Mouse (Mus musculus): ENCODE measurements at regions not wholly inside any gene's neighbourhood (a gene's known extent, or its start where the extent isn't known, plus 50 kb on each side); places are given as distances from the start of the nearest gene placed in this dataset.
A peak's percentile ranks its signal among the peaks of the same experiment; 100 is the strongest.

GRCm38 (mm10) chr12:42987018-42987606 is 1223.0 kb downstream of the Dnajb9 start:
- WGBS: 28% methylated on average over 2 of the region's 2 CpGs
- H3K9ac ChIP-seq: no peak overlapping the region
- H3K27me3 ChIP-seq: no peaks in the 10 kb centered on the region
- no peak overlapping the region for H3K27ac ChIP-seq (replicated peaks)
- H3K4me2 ChIP-seq: no peak overlapping the region
- no peaks in the 10 kb centered on the region for H3K9me3 ChIP-seq
- H3K4me3 ChIP-seq: no peak overlapping the region
- no peaks in the 10 kb centered on the region for H3K36me3 ChIP-seq
- no peaks in the 10 kb centered on the region for H3K4me1 ChIP-seq (replicated peaks)
- ATAC-seq (ENCODE audit: low FRiP score, low read depth): peak; percentile 51; the same call in 1 of the 2 replicates

GRCm38 (mm10) chr12:42986505-42986904 is 1223.6 kb downstream of the Dnajb9 start:
- Histone ChIP-seq H3K27me3 (no peaks in the 10 kb centered on the region), H3K9ac (no peak overlapping the region), H3K4me1 (replicated peaks) (no peaks in the 10 kb centered on the region), H3K4me3 (no peak overlapping the region), H3K36me3 (no peaks in the 10 kb centered on the region), H3K27ac (replicated peaks) (no peak overlapping the region), H3K9me3 (no peaks in the 10 kb centered on the region), H3K4me2 (no peak overlapping the region)
- ATAC-seq (ENCODE audit: low FRiP score, low read depth): no peak
- 21% methylated on average over 1 of the region's 1 CpGs for WGBS

DNA sequence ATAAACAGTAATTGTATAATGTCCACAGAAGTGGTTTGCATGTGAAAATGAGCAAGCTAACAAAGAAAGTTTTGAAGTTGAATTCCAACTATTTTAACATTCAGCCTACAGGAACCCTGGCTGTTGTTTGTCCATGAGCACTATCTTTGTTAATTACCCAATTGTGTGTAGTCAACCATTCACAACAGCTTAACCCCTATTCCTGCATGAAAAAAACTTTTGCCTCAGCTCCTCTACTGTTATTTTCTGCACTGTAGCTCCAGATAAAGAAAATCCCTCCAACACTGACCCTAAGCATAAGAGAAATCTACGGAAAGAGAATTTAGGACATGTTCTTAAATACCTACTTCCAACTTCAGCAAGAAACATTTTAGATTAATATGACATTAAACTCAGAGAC is 1224.0 kb downstream of the Dnajb9 start:
- no peaks in the 10 kb centered on the region for H3K4me1 ChIP-seq (replicated peaks)
- H3K4me3 ChIP-seq: no peak overlapping the region
- H3K9ac ChIP-seq: no peak overlapping the region
- H3K27ac ChIP-seq (replicated peaks): no peak overlapping the region
- ATAC-seq (ENCODE audit: low FRiP score, low read depth): no peak
- 67% methylated on average over 1 of the region's 1 CpGs for WGBS
- H3K27me3 ChIP-seq: no peaks in the 10 kb centered on the region
- no peaks in the 10 kb centered on the region for H3K9me3 ChIP-seq
- no peak overlapping the region for H3K4me2 ChIP-seq
- no peaks in the 10 kb centered on the region for H3K36me3 ChIP-seq

DNA sequence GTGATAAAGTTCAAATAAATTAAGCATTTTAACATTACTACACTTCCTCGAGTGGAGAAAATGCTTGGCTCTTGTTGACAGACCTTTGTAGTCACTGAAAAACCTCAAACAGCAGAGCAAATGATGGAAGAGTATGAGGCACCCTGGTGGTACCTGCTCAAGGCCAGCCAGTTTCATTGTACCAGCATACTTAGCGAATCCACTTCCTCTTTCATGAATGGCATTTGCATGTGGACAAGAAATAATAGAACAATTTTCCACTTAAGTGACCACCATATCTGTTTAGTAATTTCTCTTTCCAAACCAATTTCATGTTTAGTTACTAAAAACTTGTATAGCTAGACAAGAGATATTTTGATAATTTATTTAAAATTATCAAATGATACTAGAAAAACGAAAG is 1231.3 kb downstream of the Dnajb9 start:
- Histone ChIP-seq H3K27me3 (no peaks in the 10 kb centered on the region), H3K36me3 (no peaks in the 10 kb centered on the region), H3K27ac (replicated peaks) (no peak overlapping the region), H3K9me3 (no peaks in the 10 kb centered on the region), H3K4me3 (no peak overlapping the region), H3K4me2 (no peak overlapping the region), H3K4me1 (replicated peaks) (no peaks in the 10 kb centered on the region), H3K9ac (no peak overlapping the region)
- no peak for ATAC-seq (ENCODE audit: low FRiP score, low read depth)
- 84% methylated on average over 3 of the region's 3 CpGs for WGBS

GRCm38 (mm10) chr12:42972766-42973165 is 1237.4 kb downstream of the Dnajb9 start:
- no peak for ATAC-seq (ENCODE audit: low FRiP score, low read depth)
- WGBS: 85% methylated on average over 4 of the region's 4 CpGs
- no peaks in the 10 kb centered on the region for H3K27me3 ChIP-seq

DNA sequence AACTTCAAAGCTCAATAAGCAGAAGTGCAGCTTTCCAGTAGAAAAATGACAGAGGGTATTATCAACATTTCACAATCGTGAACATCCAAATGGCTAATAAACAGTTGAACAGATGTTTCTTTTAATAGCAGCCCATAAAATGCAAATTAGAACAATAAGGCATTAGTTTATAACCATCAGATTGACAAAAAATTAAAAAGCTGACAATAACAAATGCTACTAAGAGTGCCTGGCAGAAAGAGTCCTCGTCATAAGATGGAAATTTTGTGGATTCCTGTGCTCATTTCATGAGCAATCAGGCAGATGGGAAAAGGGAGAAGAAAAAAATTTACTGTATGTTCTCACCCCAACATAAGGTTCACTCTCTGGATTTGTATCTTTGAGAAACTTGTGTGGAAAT is 1248.6 kb downstream of the Dnajb9 start:
- Histone ChIP-seq H3K27ac (replicated peaks) (no peak overlapping the region), H3K9me3 (no peaks in the 10 kb centered on the region), H3K4me3 (no peak overlapping the region), H3K36me3 (no peaks in the 10 kb centered on the region), H3K27me3 (no peaks in the 10 kb centered on the region), H3K9ac (no peak overlapping the region), H3K4me2 (no peak overlapping the region), H3K4me1 (replicated peaks) (no peaks in the 10 kb centered on the region)
- ATAC-seq (ENCODE audit: low FRiP score, low read depth): no peak
- WGBS: 54% methylated on average over 2 of the region's 2 CpGs

More at GRCm38 (mm10) chr12:42972766-42973165, 1237.4 kb downstream of the Dnajb9 start:
- no peaks in the 10 kb centered on the region for H3K9me3 ChIP-seq
- H3K36me3 ChIP-seq: no peaks in the 10 kb centered on the region
- H3K4me3 ChIP-seq: no peak overlapping the region
- H3K9ac ChIP-seq: no peak overlapping the region
- H3K4me1 ChIP-seq (replicated peaks): no peaks in the 10 kb centered on the region
- H3K4me2 ChIP-seq: no peak overlapping the region
- H3K27ac ChIP-seq (replicated peaks): no peak overlapping the region

DNA sequence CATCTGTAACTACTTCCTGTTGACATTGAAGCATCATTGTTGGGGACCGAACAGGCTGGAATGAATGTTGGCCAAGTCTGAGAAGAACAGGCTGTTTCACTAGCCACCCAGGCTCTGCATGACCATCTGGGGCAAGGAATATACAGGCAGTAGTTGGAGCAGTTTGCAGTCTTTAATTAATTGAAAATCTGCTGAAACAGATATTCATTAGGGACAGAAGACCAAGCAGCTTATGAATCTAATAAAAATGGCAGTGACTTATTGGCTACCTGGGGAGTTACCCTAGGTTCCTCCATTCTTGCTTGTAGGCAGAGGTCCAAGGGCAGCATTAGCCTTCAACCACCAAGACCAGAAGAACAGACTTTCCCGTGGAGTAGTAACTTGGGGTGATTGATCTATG is 1262.2 kb downstream of the Dnajb9 start:
- no peak overlapping the region for H3K4me2 ChIP-seq
- WGBS: 82% methylated on average over 2 of the region's 2 CpGs
- no peaks in the 10 kb centered on the region for H3K9me3 ChIP-seq
- no peak overlapping the region for H3K9ac ChIP-seq
- no peak overlapping the region for H3K4me3 ChIP-seq
- H3K36me3 ChIP-seq: no peaks in the 10 kb centered on the region
- H3K4me1 ChIP-seq (replicated peaks): no peaks in the 10 kb centered on the region
- H3K27ac ChIP-seq (replicated peaks): no peak overlapping the region
- no peaks in the 10 kb centered on the region for H3K27me3 ChIP-seq
- ATAC-seq (ENCODE audit: low FRiP score, low read depth): no peak

DNA sequence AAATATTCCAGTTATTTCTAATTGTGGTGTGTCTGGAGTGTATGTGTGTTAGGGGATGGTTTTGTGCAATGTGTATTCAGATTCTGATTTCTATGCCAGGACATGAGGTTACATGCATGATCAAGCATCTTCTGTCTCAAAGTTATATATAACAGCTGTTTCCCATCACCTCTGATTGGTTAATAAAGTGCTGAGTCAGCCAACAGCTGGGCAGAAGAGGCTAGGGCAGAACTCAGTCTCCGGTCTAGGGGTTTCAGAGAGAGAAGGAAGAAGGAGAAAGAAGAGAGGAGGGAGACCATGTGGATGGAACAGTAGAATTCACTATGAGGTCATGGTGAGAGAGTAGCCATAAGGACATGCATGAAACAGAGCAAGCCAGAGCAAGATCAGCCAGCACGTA is 1295.8 kb downstream of the Dnajb9 start:
- WGBS: 85% methylated on average over 2 of the region's 2 CpGs
- ATAC-seq (ENCODE audit: low FRiP score, low read depth): no peak
- Histone ChIP-seq H3K9me3 (no peaks in the 10 kb centered on the region), H3K27ac (replicated peaks) (no peak overlapping the region), H3K27me3 (no peaks in the 10 kb centered on the region), H3K4me1 (replicated peaks) (no peaks in the 10 kb centered on the region), H3K36me3 (no peaks in the 10 kb centered on the region), H3K9ac (no peak overlapping the region), H3K4me3 (no peak overlapping the region), H3K4me2 (no peak overlapping the region)
